ENCODE assay signal across 8 mouse cellular contexts in the genomic region with DNA sequence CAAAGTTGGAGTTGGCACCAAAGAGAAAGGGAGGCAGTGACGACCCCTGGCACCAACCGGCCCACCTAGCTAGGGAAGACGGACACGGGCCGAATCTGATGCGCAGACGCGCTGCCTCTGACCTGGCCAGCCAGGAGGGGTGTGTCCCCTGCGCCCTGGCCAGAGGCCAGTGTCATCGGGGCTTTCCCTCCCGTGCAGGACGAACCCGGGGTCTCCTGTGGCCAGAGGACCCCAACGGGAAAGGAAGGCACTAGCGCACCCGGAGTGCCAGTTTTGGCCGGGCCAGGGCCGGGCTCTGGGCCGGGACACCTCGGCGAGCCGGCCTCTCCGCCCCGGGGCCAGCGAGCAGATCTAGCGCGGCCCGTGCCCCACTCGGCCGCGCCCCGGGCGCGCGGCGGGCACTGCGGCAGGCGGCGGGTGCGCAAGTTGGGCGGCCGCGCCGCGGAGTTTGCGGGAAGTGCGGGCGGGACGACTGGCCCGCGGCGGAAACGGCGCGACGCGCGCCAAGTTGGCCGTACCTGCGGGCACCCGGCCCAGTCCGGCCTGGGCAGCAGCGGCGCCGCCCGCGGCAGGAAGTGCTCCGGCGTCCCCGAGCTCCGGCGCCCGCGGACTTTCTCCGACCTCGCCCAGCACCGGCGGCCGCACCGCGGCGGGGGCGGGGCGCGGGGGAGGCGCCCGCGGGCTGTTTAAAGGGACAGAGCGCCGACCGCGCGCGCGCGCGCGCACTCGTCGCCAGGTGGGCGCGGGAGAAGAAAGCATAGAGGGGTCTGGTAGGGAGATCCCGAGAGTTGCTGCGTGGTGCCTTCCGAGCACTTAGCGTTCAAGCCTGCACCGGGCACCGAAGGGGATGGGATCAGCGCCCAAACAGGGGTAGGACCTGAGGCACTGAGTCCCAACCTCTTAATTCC. TPM values are rescaled to one million over a fixed set of nuclear protein-coding genes. Genes with fewer than 3 reads are reported as not detected.
A peak's percentile ranks its signal among the peaks of the same experiment; 100 is the strongest.
DNase-seq lines count a peak whose midpoint lies in the region; ATAC-seq and TF ChIP-seq lines count a peak whose summit lies in the region.

No protein-coding gene starts in this region.

- peak overlapping the region; percentile 82 for H3K4me3 ChIP-seq in embryonic facial prominence, embryonic 11.5 days (ENCODE audit: low read depth, low read length)
- peak overlapping the region; percentile 72 for H3K4me3 ChIP-seq in lung, embryonic 14.5 days (ENCODE audit: low read depth, low read length)

- H3K9ac ChIP-seq in embryonic facial prominence, embryonic 11.5 days (replicated peaks; ENCODE audit: low read length), result peak overlapping the region; percentile 72
- peak overlapping the region; percentile 71 for H3K9ac ChIP-seq in lung, embryonic 14.5 days

- no peak for TF ChIP-seq CTCF in lung, embryonic 14.5 days (IDR thresholded peaks at IDR 0.05; ENCODE audit: low read depth)

- H3K27me3 ChIP-seq in embryonic facial prominence, embryonic 11.5 days (ENCODE audit: control insufficient read depth, insufficient read depth, low read length), result peaks cover 20% of the 10 kb centered on the region
- peaks cover 20% of the 10 kb centered on the region for H3K27me3 ChIP-seq in lung, embryonic 14.5 days (ENCODE audit: insufficient read depth, low read length)

- peak overlapping the region; percentile 96 for H3K4me2 ChIP-seq in embryonic facial prominence, embryonic 11.5 days (ENCODE audit: low read depth, low read length)
- peak overlapping the region; percentile 96 for H3K4me2 ChIP-seq in lung, embryonic 14.5 days

- ATAC-seq in embryonic facial prominence, embryonic 11.5 days (replicated peaks; ENCODE audit: insufficient number of reproducible peaks, low FRiP score, low TSS enrichment, low read depth), result 0 out of 2 replicates have a peak, but pooled peaks have one; percentile 21
- peak; percentile 52 for ATAC-seq in lung, embryonic 14.5 days (ENCODE audit: insufficient read depth)
- ATAC-seq in frontal cortex, adult (ENCODE audit: low TSS enrichment), result no peak

- H3K4me1 ChIP-seq in embryonic facial prominence, embryonic 11.5 days (ENCODE audit: control insufficient read depth, insufficient read depth, low read length), result peaks cover 5% of the 10 kb centered on the region
- H3K4me1 ChIP-seq in lung, embryonic 14.5 days (ENCODE audit: insufficient read depth), result peaks cover 14% of the 10 kb centered on the region

- H3K36me3 ChIP-seq in embryonic facial prominence, embryonic 11.5 days (replicated peaks; ENCODE audit: control insufficient read depth, insufficient read depth, low read depth, low read length), result no peaks in the 10 kb centered on the region
- H3K36me3 ChIP-seq in lung, embryonic 14.5 days (ENCODE audit: insufficient read depth), result no peaks in the 10 kb centered on the region

- under 1% methylated on average over 70 of the region's 109 CpGs for WGBS in embryonic facial prominence, embryonic 11.5 days
- under 1% methylated on average over 100 of the region's 109 CpGs for WGBS in lung, embryonic 14.5 days

- H3K9me3 ChIP-seq in embryonic facial prominence, embryonic 11.5 days (replicated peaks; ENCODE audit: control insufficient read depth, low read length), result no peaks in the 10 kb centered on the region
- no peaks in the 10 kb centered on the region for H3K9me3 ChIP-seq in lung, embryonic 14.5 days (ENCODE audit: low read depth, low read length)

- H3K27ac ChIP-seq in embryonic facial prominence, embryonic 11.5 days (replicated peaks; ENCODE audit: low read depth, low read length), result no peak overlapping the region
- no peak overlapping the region for H3K27ac ChIP-seq in lung, embryonic 14.5 days (ENCODE audit: low read depth)

- DNase-seq in A20 (ENCODE audit: low read depth, low spot score), result peak; percentile 27
- DNase-seq in adrenal gland, adult 18-20 months (ENCODE audit: low spot score in 2 of 2), result peak; percentile 77
- peak; percentile 57 for DNase-seq in embryonic facial prominence, embryonic 11.5 days (ENCODE audit: low spot score)
- peak; percentile 72 to 74 for DNase-seq in heart, adult 9 months (ENCODE audit: low spot score in 2 of 2)
- DNase-seq in kidney, adult 8-10 months, result peak; percentile 76 to 79
- DNase-seq in lung, embryonic 14.5 days, result peak; percentile 63
- DNase-seq in ovary, adult 18-20 months (ENCODE audit: low spot score), result peak; percentile 55

RNA-seq across cellular contexts. Expression of gene Nacc2, which starts 0.6 kb away (rescaled TPM):
- 10 to 100 TPM; 41.4 to 44.0 TPM for total RNA-seq in adrenal gland, adult 18-20 months (2021)
- 2.7 and 3.6 TPM in 2 replicates for polyA plus RNA-seq in embryonic facial prominence, embryonic 11.5 days (2014; fragmentation: Nextera tagmentation; extraction: Ambion mirVana)
- 8.6 and 9.4 TPM in 2 replicates for polyA plus RNA-seq in lung, embryonic 14.5 days (2014; fragmentation: Nextera tagmentation; extraction: Ambion mirVana)

Comparison
In these comparisons a context has a peak if more than half of its experiments do, and no peak if none do; other contexts are left out.
1. DNase-seq: peak in every context shown above with its lines; median percentile 78 in kidney, adult 8-10 months; 77 in adrenal gland, adult 18-20 months; 73 in heart, adult 9 months; 63 in lung, embryonic 14.5 days; 57 in embryonic facial prominence, embryonic 11.5 days; 55 in ovary, adult 18-20 months; 27 in A20.